Mouse (Mus musculus) embryo, embryonic 10 days (tissue): ENCODE measurements around the gene Ncmap.
"Not testable (repeated sequence)": the region's sequence is repeated elsewhere in the genome, so short reads cannot be mapped to it uniquely, and the experiment has no call there.

Experiments used
- DNase-seq: peaks from one replicate; pipeline ENCODE4 v3.0.0-alpha.2; 2015; ENCODE audit warnings: low spot score

The Ncmap gene

DNA sequence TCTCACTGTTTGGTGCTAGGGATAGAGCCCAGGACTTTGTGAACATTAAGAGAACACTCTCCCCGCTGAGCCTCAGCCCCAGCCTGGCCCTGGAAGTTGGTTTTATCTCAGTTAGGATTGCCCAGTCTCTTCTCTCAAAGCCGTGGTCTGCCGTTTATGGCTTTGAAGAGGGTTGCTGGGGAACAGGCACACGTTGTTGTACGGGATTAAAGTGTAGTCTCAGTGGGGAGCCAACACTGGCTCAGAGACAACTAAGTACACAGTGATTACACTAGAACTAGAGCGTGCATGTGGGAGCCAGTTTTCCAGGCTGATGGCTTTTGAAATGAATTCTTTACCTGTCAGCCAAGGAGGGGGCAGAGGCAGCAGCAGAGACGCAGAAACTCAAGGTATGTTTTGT is 3.9 kb upstream of the Ncmap start:
- DNase-seq = no peak

DNA sequence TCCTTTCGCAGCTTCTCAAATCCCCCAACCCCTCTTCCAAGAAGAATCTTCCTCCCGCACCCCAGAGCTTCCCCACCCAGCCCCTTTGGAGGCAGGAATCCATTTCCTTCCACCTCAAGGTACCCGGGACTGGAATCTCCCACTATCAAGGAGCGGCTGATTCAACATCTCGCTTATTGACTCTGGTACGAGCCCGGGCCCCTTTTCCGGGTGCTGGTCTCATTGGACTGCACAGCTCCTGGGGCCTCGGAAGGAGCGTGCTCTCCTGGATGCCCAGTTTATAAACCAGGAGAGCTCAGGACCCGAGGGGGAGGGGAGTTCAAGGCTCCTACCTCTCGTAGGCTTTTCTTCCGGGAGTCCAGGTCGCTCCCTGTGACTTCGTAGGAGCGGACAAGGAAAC is 476 bp downstream of the Ncmap start:
- no peak for DNase-seq

DNA sequence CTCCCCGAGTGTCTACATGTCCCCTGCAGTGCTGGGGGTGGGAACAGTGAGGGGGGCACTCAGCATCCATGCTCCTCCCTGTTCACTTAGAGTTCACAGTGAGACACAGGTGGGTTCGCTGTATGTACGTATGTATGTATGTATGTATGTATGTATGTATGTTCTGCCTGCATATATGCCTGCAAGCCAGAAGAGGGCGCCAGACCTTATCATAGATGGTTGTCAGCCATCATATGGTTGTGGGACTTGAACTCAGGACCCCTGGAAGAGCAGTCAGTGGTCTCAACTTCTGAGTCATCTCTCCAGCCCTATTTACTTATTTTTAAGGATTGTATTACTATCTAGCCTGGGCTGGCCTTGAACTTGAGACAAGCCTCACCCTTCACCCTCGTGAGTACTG is 1.7 kb downstream of the Ncmap start:
- DNase-seq = no peak

DNA sequence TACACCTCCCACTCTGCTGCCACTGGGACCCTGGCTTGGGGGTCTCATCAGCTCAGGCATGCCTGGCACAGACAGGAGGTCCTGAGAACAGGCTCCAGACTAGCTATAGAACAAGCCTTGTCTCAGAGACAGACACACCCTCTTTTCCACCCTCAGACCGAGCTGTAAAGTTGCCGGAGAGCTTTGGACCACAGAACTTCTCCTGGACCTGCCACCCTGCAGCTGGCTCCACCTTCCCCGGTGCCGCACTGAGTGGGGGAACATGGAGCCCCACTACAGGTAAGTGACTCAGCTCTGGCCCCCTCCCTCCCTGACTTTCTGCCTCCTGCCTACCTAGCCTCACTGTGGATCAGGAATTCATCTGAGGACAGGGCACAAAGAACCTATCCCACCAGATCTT is 2.7 kb downstream of the Ncmap start:
- DNase-seq = no peak

DNA sequence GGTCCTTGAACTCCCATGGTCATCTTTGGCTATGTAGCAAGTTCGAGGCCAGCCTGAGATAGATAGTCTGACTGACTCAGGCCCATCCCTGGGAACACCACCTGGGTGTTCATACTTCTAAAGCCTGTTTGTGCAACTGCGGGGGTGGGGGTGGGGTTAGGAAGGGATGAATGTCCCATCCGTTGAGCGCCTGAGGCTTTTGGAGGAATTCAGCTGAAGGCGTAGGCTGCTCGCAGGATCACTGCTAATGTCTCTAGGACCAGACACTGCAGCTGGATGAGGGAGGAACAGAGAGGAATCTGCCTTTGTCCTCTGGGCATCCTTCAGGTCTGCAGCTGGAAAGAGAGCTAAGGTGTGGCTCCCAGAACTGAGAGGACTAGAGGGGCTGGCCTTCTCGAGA is 3.4 kb downstream of the Ncmap start:
- no peak for DNase-seq

DNA sequence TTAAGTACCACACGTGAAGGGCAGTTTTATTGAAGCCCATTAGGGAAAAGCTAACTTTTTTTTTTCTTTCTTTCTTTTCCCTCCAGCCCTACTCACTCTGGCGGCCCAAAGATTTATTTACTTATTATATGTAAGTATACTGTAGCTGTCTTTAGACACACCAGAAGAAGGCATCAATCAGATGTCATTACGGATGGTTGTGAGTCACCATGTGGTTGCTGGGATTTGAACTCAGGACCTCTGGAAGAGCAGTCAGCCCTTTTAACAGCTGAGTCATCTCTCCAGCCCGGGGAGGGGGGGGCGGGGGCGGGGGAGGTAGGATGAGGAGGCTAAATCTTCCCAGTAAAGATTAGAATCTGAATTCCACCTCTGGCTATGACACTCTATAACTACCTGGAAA is 4.6 kb downstream of the Ncmap start:
- DNase-seq = no peak

DNA sequence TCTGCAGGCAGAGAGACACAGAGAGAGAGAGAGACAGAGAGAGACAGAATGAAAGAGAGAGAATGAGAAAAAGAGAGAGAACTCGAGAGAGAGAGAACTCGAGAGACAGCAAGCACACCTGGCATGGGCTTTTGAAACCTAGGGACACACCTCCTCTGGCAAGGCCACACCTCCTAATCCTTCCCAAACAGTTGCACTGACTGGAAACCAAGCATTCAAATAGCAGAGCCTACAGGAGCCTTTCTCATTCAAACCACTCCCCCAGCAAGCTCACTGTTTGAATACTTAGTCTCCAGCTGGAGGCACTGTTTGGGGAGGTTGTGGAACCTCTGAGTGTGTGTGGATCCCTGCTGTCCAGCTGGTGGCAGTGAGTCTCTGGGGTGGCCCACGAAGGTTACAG is 5.2 kb downstream of the Ncmap start:
- no peak for DNase-seq

DNA sequence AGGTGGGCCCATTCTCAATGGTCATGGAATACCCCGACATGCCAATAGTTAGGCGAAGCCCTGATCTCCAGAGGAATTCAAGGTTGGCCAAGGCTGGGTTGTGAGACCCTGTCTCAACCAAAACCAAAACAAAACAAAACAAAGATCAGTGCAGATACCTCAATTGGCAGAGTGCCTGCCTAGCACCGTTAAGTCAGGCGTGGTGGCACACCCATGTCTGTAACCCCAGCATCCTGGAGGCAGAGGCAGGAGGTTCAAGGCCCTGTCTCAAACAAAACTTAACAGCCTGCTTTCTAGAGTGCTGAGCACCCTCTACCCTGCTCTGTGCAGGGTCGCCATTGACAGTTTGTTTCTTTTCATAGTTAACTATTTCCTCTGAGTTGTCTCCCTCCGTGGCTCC is 7.0 kb downstream of the Ncmap start:
- no peak for DNase-seq

DNA sequence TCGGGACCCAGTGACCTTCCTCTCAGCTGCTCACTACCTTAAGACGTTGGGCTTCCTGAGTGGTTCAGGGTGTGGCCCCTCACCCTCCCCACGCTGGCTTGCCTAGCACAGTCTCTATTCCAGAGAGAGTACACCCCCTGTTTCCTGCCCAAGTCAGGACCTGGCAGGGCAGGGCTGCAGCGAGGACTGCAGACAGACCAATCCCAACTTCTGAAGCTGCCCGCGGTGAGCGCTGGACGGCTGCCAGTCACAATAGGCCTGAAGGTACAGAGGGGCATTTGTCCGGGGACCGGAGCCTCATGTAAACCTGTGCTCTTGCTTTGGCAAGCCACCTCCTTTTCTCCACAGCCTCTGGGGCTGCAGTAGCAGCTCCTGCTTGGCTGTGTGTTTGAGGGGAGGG is 12.4 kb downstream of the Ncmap start:
- no peak for DNase-seq

DNA sequence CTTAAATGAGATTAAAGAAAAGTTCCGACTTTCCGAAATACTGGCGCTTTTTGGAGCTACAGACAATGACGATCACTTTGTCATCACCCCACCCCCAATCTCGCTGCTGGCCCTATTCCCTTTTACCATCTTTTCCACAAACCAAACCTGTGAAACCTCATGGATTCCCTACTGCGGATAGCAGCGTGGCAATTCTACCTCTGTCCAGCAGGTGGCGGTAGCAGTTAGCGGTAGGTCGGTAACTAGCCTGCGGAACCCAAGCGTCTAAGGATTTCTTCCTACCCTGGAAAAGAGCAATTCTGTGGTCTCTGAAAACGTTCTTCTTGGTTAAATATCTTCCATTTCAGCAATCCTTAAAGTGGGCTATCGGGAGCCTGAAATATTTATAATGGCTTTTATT is 15.7 kb downstream of the Ncmap start:
- peak; percentile 96 for DNase-seq

DNA sequence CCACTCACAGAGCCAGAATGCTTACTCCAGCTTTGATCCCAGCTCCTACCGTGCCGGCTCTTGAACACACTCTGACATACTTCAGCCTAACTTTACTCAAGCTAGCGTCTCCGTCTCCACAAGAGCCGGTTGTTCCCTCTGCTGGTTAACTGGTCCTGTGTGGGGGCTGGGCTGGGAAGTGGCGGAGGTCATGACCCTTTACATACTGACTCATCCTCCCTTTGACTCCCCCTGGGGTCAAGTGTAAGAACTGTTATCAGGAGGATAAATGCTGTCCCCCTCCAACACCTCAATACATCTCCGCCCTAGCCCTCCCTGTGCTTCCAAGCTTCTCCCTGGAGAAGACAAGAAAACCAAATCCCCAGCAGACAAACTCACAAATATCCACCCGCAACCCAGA is 16.7 kb downstream of the Ncmap start:
- peak; percentile 24 for DNase-seq

DNA sequence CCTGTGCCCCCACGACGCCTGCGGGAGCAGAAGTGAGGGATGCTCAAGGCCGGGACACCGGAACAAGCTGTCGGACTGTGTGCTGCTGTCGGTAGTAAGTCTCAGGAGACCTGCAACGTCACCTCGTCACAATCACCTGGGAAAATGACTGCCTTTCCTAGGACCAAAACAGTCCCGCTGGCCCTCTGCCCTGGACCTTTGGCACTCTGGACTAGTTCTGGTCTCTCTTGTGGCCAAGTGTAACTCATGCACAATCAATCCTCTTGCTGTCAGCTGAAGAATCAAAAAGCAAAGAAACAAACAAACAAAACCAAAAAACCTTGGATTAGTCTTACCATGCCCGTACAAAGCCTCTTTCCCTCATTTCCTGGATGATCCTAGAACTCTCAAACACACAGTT is 20.8 kb downstream of the Ncmap start:
- DNase-seq = no peak

DNA sequence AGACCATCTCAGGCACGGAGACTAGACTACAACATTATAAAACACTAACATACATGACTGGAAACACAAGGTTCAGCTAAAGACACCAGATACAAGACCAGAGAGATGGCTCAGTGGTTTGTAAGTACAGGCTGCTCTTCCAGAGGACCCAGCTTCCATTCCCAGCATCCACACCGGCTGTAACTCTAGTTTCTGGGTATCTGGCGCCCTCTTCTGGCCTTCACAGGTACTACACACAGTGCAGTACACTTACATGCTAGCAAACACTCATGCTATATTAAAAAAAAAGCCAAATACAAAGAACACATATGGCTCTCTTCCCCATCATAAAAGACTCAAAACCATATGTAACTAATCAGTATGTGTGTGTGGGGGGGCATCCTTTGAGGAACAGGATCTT is 22.6 kb downstream of the Ncmap start:
- no peak for DNase-seq

DNA sequence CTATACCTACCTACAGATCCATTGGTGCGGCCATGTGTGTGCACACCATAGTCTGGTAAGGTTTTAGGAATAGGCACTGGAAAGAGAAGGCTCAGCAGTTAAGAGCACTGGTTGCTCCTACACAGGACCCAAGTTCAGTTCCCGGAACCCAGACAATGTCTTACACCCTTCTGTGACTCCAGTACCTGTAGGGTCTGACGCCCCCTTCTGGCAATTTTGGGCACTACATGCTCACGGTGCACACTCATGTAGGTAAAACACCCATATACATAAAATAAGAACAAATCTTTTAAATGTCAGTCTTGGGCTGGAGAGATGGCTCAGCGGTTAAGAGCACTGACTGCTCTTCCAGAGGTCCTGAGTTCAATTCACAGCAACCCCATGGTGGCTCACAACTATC is 24.7 kb downstream of the Ncmap start:
- no peak for DNase-seq

DNA sequence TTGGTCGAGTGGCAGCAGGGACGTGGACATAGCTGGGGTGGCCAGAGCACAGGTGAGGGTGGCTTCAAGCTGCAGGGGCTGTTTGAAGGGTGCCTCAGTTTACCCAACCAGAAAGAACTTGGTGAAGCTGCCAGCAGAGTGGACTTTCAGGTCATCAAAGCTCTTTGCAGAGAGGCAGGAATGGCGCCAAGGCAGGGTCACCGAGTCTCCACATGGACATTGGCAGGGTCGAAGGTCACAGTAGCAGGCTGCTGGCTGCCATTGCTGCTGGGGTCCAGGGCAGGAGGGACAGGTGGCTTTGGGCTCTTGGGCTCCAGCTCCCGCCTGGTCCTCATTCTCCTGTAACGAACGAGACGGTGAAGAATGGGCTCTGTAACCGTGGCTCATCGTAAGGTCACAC is 27.7 kb downstream of the Ncmap start:
- DNase-seq = no peak

DNA sequence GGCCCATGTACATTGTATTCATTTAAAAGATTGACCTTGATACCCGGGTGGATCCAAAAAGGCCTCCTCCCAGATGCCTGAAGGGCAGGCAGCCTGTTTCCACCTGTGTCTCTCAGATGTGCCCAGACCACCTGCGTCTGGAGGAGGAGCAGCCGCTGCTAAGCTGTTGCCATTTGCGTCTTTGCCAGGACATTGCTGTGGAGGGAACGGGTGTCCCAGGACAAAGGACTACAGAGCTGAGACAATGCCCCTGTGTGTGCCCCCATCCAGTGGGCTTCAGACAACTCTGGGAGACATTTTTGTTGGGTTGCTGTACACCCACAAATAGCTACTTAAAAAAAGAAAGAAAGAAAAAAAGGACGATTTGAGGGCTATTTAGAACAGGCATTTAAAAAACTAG is 35.2 kb downstream of the Ncmap start:
- DNase-seq = no peak

DNA sequence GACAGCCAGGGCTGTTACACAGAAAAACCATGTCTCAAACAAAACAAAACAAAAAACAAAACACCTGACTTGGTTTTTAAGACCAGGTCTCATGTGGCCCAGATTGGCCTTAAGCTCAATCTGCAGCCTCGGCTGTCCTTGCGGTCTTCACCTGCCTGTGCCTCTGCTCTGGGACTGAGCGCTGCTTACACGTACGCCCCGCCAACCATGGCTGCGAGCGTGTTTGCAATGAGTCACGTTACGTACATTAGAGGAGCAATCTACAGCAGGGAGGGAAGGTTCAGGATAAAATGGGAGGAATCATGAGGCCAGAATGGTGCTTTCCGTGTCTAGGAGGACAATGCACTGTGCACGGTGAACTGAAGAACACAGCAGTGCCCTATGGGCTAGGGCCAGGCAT is 36.3 kb downstream of the Ncmap start:
- DNase-seq = no peak

DNA sequence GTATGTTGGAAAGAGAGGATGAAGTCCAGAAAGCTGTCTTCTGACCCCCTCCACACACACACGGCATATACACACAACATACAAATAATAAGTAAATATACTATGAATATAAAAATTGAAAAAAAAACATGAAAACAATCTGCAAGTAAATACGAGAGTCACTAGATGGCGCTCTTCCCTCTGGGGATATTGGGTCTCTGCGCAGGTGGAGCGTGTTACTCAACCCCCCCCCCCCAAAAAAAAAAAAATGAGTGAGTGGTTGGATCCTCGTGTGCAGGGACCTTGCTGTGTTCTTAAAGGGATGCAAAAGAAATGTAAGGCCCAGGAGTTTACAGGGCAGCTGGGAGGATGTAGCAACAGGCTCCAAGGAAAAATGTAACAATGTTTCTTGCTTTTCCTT is 39.3 kb downstream of the Ncmap start:
- DNase-seq = peak; percentile 79

DNA sequence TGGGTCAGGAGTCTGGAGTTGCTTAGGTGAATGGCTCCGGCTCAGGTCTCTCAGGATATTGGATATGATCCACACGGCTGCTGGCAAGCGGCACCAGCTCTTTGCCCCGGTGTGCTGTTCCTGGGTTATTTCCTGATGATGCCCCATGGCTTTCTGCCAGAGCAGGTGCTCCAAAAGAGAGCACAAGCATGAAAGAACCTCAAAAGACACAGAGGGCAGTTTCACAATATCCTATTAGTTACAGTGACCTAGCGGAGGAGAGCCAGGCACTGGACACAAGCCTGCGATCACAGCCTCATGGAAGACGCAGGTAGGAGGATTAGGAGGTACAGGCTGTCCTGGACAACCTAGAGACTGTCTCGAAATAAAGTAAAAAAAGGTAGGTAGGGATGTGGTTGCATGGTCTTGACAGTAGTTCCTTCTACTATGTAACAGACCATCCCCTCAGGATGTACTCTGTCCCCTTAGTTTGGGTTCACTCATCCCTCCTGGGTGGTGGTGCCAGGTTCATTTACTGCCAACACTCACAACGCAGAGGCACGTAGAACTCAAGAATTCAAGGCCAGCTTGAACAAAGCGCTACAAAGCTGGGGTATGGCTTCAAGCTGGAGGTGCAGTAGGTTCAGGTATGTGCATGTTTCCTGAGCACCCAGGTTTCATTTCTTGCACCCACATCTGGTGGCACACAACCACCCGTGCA is 40.7 kb downstream of the Ncmap start:
- DNase-seq = no peak

DNA sequence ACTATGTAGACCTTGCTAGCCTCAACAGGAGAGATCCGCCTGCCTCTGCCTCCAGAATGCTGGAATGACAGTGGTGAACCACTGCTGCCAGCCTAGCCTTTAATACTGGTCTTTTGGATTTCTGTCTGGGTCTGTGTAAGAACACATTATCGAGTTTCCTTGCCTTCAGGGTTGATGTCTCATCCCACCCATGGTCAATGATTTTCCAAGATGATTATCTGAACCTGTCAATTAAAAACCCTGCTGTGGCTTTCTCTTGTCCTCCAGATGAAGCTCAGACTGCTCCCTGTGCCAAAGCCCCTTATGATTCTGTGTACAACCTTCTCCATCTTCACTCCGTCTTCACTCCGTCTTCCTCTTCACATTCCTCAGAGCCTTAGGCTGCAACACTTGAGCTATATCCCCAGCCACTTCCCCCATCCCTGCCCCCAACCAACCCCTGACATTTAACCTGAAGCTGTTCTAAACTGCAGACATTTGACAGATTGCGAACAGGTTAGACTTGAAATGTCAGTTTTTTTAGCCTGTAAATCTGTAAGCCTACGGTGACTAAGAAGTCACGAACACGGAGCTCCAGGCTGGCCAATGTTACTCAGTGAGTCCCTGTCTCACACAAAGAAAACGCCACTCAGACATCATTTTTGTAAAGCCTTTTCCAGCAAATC is 42.0 kb downstream of the Ncmap start:
- DNase-seq = peak; percentile 25

DNA sequence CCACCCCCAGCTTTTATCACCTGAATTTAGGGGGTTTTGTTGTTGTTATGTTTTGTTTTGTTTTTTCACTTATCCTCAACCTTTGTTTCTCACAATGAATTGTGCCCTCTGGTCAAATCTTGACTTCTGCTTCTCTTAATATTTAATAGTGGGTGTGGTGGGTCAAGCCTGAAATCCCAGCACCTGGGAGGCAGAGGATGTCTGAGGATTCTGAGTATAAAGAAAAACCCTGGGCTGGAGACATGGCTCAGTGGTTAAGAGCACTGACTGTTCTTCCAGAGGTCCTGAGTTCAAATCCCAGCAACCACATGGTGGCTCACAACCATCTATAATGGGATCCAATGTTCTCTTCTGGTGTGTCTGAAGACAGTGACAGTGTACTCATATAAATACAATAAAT is 43.3 kb downstream of the Ncmap start:
- DNase-seq = not testable (repeated sequence)

DNA sequence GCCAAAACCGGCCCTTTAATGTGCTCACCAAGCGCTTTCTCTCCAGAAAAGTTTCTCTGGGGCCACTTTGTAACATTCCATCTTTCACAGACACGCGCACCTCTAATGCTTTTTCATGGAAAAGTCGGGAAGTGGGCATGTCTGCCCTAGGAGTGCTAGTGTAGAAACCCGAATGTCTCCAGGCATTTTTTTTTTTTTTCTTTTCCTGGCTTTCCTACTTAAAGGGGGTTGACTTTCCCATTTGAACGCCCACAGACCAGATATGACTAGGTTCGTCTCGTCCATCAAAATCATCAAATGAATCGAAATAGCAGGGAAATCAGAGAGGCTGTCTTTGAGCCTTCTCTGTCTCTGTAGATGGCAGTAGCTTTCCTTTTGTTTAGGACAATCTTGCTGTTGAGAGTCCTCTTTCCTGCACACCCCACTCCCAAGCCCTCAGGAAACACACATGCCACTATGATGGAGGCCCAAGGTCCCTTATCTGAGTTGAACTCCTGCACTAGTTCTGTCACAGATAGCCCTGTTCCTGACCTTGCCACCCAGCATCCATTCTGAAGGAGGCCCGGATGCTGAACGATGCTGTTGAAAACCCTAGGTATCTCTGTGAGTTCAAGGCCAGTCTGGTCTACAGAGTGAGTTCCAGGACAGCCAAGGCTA is 44.1 kb downstream of the Ncmap start:
- DNase-seq = peak; percentile 16

DNA sequence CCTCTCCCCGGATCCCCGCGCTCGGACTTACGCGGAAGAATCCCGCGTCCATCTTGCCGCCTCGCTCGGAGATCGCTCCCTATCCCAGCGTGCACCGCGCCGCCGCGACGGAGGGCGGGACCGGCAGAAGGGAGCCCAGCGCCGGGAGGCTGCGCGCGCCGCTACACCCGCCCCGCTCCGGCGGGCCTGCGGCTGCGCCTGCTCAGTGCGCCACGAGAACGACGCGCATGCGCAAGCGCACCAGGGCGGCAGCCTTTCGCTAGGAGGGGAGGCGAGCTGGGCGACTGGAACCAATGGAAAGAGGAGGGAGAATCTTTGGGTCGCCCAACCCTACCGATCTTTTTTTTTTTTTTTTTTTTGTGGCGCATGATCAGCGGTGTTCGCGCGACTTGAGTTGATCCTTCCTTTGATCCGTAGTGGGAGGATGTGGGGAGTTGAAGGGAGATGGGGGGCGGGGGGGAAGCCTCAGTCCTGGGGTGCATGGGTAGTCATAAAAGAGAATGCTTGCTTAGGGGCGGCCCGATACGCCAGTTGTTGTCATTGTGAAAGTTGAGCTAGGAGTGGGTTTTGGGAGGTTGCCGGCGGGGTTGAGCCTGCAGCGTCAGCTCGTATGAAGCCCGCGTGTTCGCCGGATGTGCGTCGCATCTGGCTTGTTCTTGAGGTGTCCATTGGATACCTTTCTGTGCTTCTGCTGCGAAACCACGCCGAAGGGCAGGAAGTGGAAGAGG is 44.8 kb downstream of the Ncmap start, which contains the start of gene Srrm1:
Srrm1 (minus strand) TSS at position 256 of the 728 bp plus-strand sequence.
- peak; percentile 99 for DNase-seq
